Mouse (Mus musculus): ENCODE measurements at regions not wholly inside any gene's neighbourhood (a gene's known extent, or its start where the extent isn't known, plus 50 kb on each side); places are given as distances from the start of the nearest gene placed in this dataset.
A peak's percentile ranks its signal among the peaks of the same experiment; 100 is the strongest.

- DNase-seq (ENCODE audit: low spot score) (no peak), ATAC-seq (ENCODE audit: low FRiP score) (no peak)
- no peaks in the 10 kb centered on the region for H3K27me3 ChIP-seq (ENCODE audit: control insufficient read depth, insufficient read depth, low read length)
- no peaks in the 10 kb centered on the region for H3K36me3 ChIP-seq (replicated peaks; ENCODE audit: control insufficient read depth, insufficient read depth)
- WGBS = 59% methylated on average over 4 of the region's 4 CpGs
- H3K9ac ChIP-seq = no peak overlapping the region
- no peaks in the 10 kb centered on the region for H3K4me1 ChIP-seq (replicated peaks; ENCODE audit: control insufficient read depth, insufficient read depth, low read length)
- H3K4me3 ChIP-seq (replicated peaks; ENCODE audit: low read length) = no peak overlapping the region
- no peak overlapping the region for H3K4me2 ChIP-seq (replicated peaks)
- no peak overlapping the region for H3K27ac ChIP-seq
- H3K9me3 ChIP-seq (ENCODE audit: control insufficient read depth, low read length) = no peaks in the 10 kb centered on the region
These were observed 86.6 kb upstream of the Ercc4 start for GRCm38 (mm10) chr16:13022875-13023274.

GRCm38 (mm10) chr16:13025393-13025792 lies 84.1 kb upstream of the Ercc4 start:
- 42% methylated on average over 3 of the region's 3 CpGs for WGBS
- no peaks in the 10 kb centered on the region for H3K36me3 ChIP-seq (replicated peaks; ENCODE audit: control insufficient read depth, insufficient read depth)
- H3K4me3 ChIP-seq (replicated peaks; ENCODE audit: low read length) = no peak overlapping the region
- DNase-seq (ENCODE audit: low spot score) (peak; percentile 76), ATAC-seq (ENCODE audit: low FRiP score) (peak; percentile 80; the same call in 1 of the 2 replicates)
- no peaks in the 10 kb centered on the region for H3K9me3 ChIP-seq (ENCODE audit: control insufficient read depth, low read length)
- no peaks in the 10 kb centered on the region for H3K4me1 ChIP-seq (replicated peaks; ENCODE audit: control insufficient read depth, insufficient read depth, low read length)
- no peaks in the 10 kb centered on the region for H3K27me3 ChIP-seq (ENCODE audit: control insufficient read depth, insufficient read depth, low read length)
- no peak overlapping the region for H3K9ac ChIP-seq
- H3K27ac ChIP-seq = no peak overlapping the region
- no peak overlapping the region for H3K4me2 ChIP-seq (replicated peaks)

- H3K27me3 ChIP-seq (ENCODE audit: control insufficient read depth, insufficient read depth, low read length) = no peaks in the 10 kb centered on the region
- H3K36me3 ChIP-seq (replicated peaks; ENCODE audit: control insufficient read depth, insufficient read depth) = no peaks in the 10 kb centered on the region
- no peak overlapping the region for H3K9ac ChIP-seq
- no peak overlapping the region for H3K4me3 ChIP-seq (replicated peaks; ENCODE audit: low read length)
- H3K4me1 ChIP-seq (replicated peaks; ENCODE audit: control insufficient read depth, insufficient read depth, low read length) = no peaks in the 10 kb centered on the region
- H3K27ac ChIP-seq = no peak overlapping the region
- H3K9me3 ChIP-seq (ENCODE audit: control insufficient read depth, low read length) = no peaks in the 10 kb centered on the region
- H3K4me2 ChIP-seq (replicated peaks) = no peak overlapping the region
- WGBS = 83% methylated on average over 5 of the region's 5 CpGs
- no peak for DNase-seq (ENCODE audit: low spot score)
- ATAC-seq (ENCODE audit: low FRiP score) = no peak
These were observed 75.3 kb upstream of the Ercc4 start for GRCm38 (mm10) chr16:13034136-13034535.

- H3K4me1 ChIP-seq (replicated peaks; ENCODE audit: control insufficient read depth, insufficient read depth, low read length) = no peaks in the 10 kb centered on the region
- H3K9ac ChIP-seq = no peak overlapping the region
- no peak for DNase-seq (ENCODE audit: low spot score)
- no peak overlapping the region for H3K4me3 ChIP-seq (replicated peaks; ENCODE audit: low read length)
- no peak overlapping the region for H3K4me2 ChIP-seq (replicated peaks)
- no peak overlapping the region for H3K27ac ChIP-seq
- H3K36me3 ChIP-seq (replicated peaks; ENCODE audit: control insufficient read depth, insufficient read depth) = no peaks in the 10 kb centered on the region
- no peak for ATAC-seq (ENCODE audit: low FRiP score)
- no peaks in the 10 kb centered on the region for H3K27me3 ChIP-seq (ENCODE audit: control insufficient read depth, insufficient read depth, low read length)
- H3K9me3 ChIP-seq (ENCODE audit: control insufficient read depth, low read length) = no peaks in the 10 kb centered on the region
- 91% methylated on average over 4 of the region's 4 CpGs for WGBS
These were observed 72.9 kb upstream of the Ercc4 start for GRCm38 (mm10) chr16:13036596-13036995.

- ATAC-seq (ENCODE audit: low FRiP score) (no peak), DNase-seq (ENCODE audit: low spot score) (no peak)
- WGBS = 62% methylated on average over 15 of the region's 15 CpGs
These were observed 69.0 kb upstream of the Ercc4 start for GRCm38 (mm10) chr16:13040312-13041100.

GRCm38 (mm10) chr16:13041356-13041755 lies 68.1 kb upstream of the Ercc4 start:
- no peak for ATAC-seq (ENCODE audit: low FRiP score)
- WGBS = 67% methylated on average over 3 of the region's 3 CpGs
- H3K27me3 ChIP-seq (ENCODE audit: control insufficient read depth, insufficient read depth, low read length) = no peaks in the 10 kb centered on the region

More at GRCm38 (mm10) chr16:13040312-13041100, 69.0 kb upstream of the Ercc4 start:
- no peak overlapping the region for H3K4me2 ChIP-seq (replicated peaks)
- H3K9me3 ChIP-seq (ENCODE audit: control insufficient read depth, low read length) = no peaks in the 10 kb centered on the region
- no peaks in the 10 kb centered on the region for H3K4me1 ChIP-seq (replicated peaks; ENCODE audit: control insufficient read depth, insufficient read depth, low read length)
- no peak overlapping the region for H3K9ac ChIP-seq
- H3K36me3 ChIP-seq (replicated peaks; ENCODE audit: control insufficient read depth, insufficient read depth) = no peaks in the 10 kb centered on the region
- no peaks in the 10 kb centered on the region for H3K27me3 ChIP-seq (ENCODE audit: control insufficient read depth, insufficient read depth, low read length)
- no peak overlapping the region for H3K4me3 ChIP-seq (replicated peaks; ENCODE audit: low read length)
- no peak overlapping the region for H3K27ac ChIP-seq

GRCm38 (mm10) chr16:13045079-13045590 lies 64.3 kb upstream of the Ercc4 start:
- no peak overlapping the region for H3K27ac ChIP-seq
- H3K36me3 ChIP-seq (replicated peaks; ENCODE audit: control insufficient read depth, insufficient read depth) = no peaks in the 10 kb centered on the region
- no peak for ATAC-seq (ENCODE audit: low FRiP score)
- H3K27me3 ChIP-seq (ENCODE audit: control insufficient read depth, insufficient read depth, low read length) = no peaks in the 10 kb centered on the region
- no peak overlapping the region for H3K4me3 ChIP-seq (replicated peaks; ENCODE audit: low read length)
- no peaks in the 10 kb centered on the region for H3K4me1 ChIP-seq (replicated peaks; ENCODE audit: control insufficient read depth, insufficient read depth, low read length)
- H3K9me3 ChIP-seq (ENCODE audit: control insufficient read depth, low read length) = no peaks in the 10 kb centered on the region
- DNase-seq (ENCODE audit: low spot score) = no peak
- no peak overlapping the region for H3K4me2 ChIP-seq (replicated peaks)
- 72% methylated on average over 10 of the region's 10 CpGs for WGBS
- H3K9ac ChIP-seq = no peak overlapping the region

More at GRCm38 (mm10) chr16:13041356-13041755, 68.1 kb upstream of the Ercc4 start:
- H3K9ac ChIP-seq = no peak overlapping the region
- H3K9me3 ChIP-seq (ENCODE audit: control insufficient read depth, low read length) = no peaks in the 10 kb centered on the region
- H3K4me1 ChIP-seq (replicated peaks; ENCODE audit: control insufficient read depth, insufficient read depth, low read length) = no peaks in the 10 kb centered on the region
- no peak overlapping the region for H3K4me3 ChIP-seq (replicated peaks; ENCODE audit: low read length)
- H3K27ac ChIP-seq = no peak overlapping the region
- no peak for DNase-seq (ENCODE audit: low spot score)
- no peaks in the 10 kb centered on the region for H3K36me3 ChIP-seq (replicated peaks; ENCODE audit: control insufficient read depth, insufficient read depth)
- H3K4me2 ChIP-seq (replicated peaks) = no peak overlapping the region

GRCm38 (mm10) chr16:13046366-13047120 lies 62.9 kb upstream of the Ercc4 start:
- Histone ChIP-seq H3K36me3 (replicated peaks; ENCODE audit: control insufficient read depth, insufficient read depth) (no peaks in the 10 kb centered on the region), H3K4me1 (replicated peaks; ENCODE audit: control insufficient read depth, insufficient read depth, low read length) (no peaks in the 10 kb centered on the region), H3K27ac (no peak overlapping the region), H3K9ac (no peak overlapping the region), H3K4me2 (replicated peaks) (no peak overlapping the region), H3K27me3 (ENCODE audit: control insufficient read depth, insufficient read depth, low read length) (no peaks in the 10 kb centered on the region), H3K4me3 (replicated peaks; ENCODE audit: low read length) (no peak overlapping the region), H3K9me3 (ENCODE audit: control insufficient read depth, low read length) (no peaks in the 10 kb centered on the region)
- ATAC-seq (ENCODE audit: low FRiP score) (no peak), DNase-seq (ENCODE audit: low spot score) (no peak)
- 80% methylated on average over 6 of the region's 6 CpGs for WGBS

GRCm38 (mm10) chr16:13049321-13049720 lies 60.2 kb upstream of the Ercc4 start:
- no peak overlapping the region for H3K4me2 ChIP-seq (replicated peaks)
- 92% methylated on average over 4 of the region's 4 CpGs for WGBS
- H3K27ac ChIP-seq = no peak overlapping the region
- ATAC-seq (ENCODE audit: low FRiP score) (no peak), DNase-seq (ENCODE audit: low spot score) (no peak)
- H3K27me3 ChIP-seq (ENCODE audit: control insufficient read depth, insufficient read depth, low read length) = no peaks in the 10 kb centered on the region
- no peaks in the 10 kb centered on the region for H3K4me1 ChIP-seq (replicated peaks; ENCODE audit: control insufficient read depth, insufficient read depth, low read length)
- H3K4me3 ChIP-seq (replicated peaks; ENCODE audit: low read length) = no peak overlapping the region
- no peak overlapping the region for H3K9ac ChIP-seq
- H3K9me3 ChIP-seq (ENCODE audit: control insufficient read depth, low read length) = no peaks in the 10 kb centered on the region
- H3K36me3 ChIP-seq (replicated peaks; ENCODE audit: control insufficient read depth, insufficient read depth) = no peaks in the 10 kb centered on the region
